Mouse (Mus musculus): ENCODE data around the gene Abcd1. TPM values are rescaled to one million over a fixed set of nuclear protein-coding genes. Genes with fewer than 3 reads are reported as not detected.

Gene Abcd1
- total RNA-seq, 2 experiments from 2014 or later = 11.3 to 12.3 TPM

DNA sequence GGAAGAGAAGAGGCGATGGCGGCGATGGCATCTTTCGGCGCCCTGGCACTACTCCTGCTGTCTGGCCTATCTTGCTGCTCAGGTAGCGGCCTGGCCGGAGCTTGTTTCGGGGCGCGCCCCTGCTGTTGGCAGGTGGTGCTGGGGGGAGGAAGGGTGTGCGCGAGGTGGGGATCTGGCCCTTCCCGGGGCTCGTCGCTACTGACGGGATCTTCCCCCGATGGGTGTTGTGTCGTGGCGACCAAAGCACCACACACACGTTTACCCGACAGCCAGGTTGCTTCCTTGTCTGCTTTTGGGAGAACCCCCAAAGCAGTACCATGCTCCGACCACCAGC is 70.8 kb downstream of the Abcd1 start:
- peak overlapping the region; percentile 84 for H3K27ac ChIP-seq
- no peak for TF ChIP-seq CTCF (IDR thresholded peaks at IDR 0.05)
- peak overlapping the region; percentile 67 for H3K4me3 ChIP-seq
- no peak for DNase-seq (ENCODE audit: extremely low spot score in 1 of 2, low spot score in 2 of 2)
- intact Hi-C loops (cut with DNase I) = loop anchor here (5.0 kb wide), 1 partner anchor 135 kb away; the partner anchor contains the start of genes Arhgap4 and Naa10

Other genes with a start within 250 kb of the Abcd1 start
- 10 to 100 TPM; 15.5 to 17.6 TPM for gene Bgn, start 233.0 kb upstream of the Abcd1 start, total RNA-seq (2021)
- 100 to 1,000 TPM in 1 of 2 experiments, 10 to 100 TPM in 1; 99.8 to 105 TPM for gene Atp2b3, start 213.5 kb upstream of the Abcd1 start, total RNA-seq (2021)
- under 1 TPM; 0.68 to 0.70 TPM for gene Dusp9, start 77.2 kb upstream of the Abcd1 start, total RNA-seq (2021)
- 10 to 100 TPM; 93.4 to 98.8 TPM for gene Pnck, start 56.5 kb upstream of the Abcd1 start, total RNA-seq (2021)
- gene Slc6a8, start 43.4 kb upstream of the Abcd1 start, total RNA-seq (2021) = 100 to 1,000 TPM in 1 of 2 experiments, 10 to 100 TPM in 1; 98.4 to 119 TPM
- 10 to 100 TPM; 74.8 to 90.1 TPM for gene Bcap31, start 422 bp upstream of the Abcd1 start, total RNA-seq (2021)
- 1 to 10 TPM; 7.2 to 8.5 TPM for gene Plxnb3, start 40.5 kb downstream of the Abcd1 start, total RNA-seq (2021)
- gene Srpk3, start 57.8 kb downstream of the Abcd1 start, total RNA-seq (2021) = 1 to 10 TPM; 8.0 to 8.1 TPM
- gene Idh3g, start 70.3 kb downstream of the Abcd1 start, total RNA-seq (2021) = 100 to 1,000 TPM; 194 to 201 TPM
- 10 to 100 TPM; 91.1 to 91.2 TPM for gene Ssr4, start 70.4 kb downstream of the Abcd1 start, total RNA-seq (2021)
- gene Pdzd4, start 108.4 kb downstream of the Abcd1 start, total RNA-seq (2021) = 100 to 1,000 TPM; 110 to 119 TPM
- gene Avpr2, start 175.5 kb downstream of the Abcd1 start, total RNA-seq (2021) = not detected
- gene L1cam, start 179.5 kb downstream of the Abcd1 start, total RNA-seq (2021) = 100 to 1,000 TPM; 150 to 161 TPM
- 1 to 10 TPM; 4.1 to 6.1 TPM for gene Arhgap4, start 205.3 kb downstream of the Abcd1 start, total RNA-seq (2021)
- 10 to 100 TPM; 56.8 to 61.2 TPM for gene Naa10, start 205.3 kb downstream of the Abcd1 start, total RNA-seq (2021)
- gene Renbp, start 214.3 kb downstream of the Abcd1 start, total RNA-seq (2021) = 1 to 10 TPM; 5.2 to 6.0 TPM
- 10 to 100 TPM; 74.7 to 75.1 TPM for gene Hcfc1, start 249.8 kb downstream of the Abcd1 start, total RNA-seq (2021)

Measured in left cerebral cortex, adult 2 months (tissue).